Mouse (Mus musculus): ENCODE results near the gene Agk. TPM values are rescaled to one million over a fixed set of nuclear protein-coding genes. Genes with fewer than 3 reads are reported as not detected.

Agk gene
- total RNA-seq, 2 experiments from 2014 or later = 41.4 to 44.8 TPM

DNA sequence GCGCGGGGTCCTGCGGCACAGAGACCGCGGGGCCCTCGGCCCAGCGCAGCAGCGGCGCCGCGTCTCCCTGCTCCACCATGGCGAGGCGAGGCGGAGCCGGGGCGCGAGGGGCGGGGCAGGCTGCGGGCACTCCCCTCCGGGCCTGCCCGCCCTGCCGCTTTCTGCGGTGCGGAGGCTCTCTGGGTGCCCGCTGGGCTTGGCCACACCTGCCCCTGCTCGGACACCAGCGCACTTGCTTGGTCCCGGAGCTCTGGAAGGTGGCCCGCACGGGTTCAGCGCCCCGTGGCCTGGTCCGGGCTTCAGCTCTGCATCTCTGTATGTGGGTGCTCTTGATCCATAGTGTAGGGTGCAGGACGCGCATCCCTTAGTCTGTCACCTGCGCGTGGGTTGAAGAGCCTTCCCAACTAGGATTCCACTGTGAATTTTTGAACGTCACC lies 111.1 kb downstream of the Agk start, which contains the start of gene E330009J07Rik:
Gene E330009J07Rik (minus strand): TSS at position 89 of the 437 bp plus-strand sequence.
- intact Hi-C loops (cut with DNase I) = loop anchor here (2.0 kb wide), 1 partner anchor 35 kb away; the partner anchor contains the start of gene Ssbp1
- peak; percentile 86 to 88 for DNase-seq (ENCODE audit: low spot score in 2 of 2)

DNA sequence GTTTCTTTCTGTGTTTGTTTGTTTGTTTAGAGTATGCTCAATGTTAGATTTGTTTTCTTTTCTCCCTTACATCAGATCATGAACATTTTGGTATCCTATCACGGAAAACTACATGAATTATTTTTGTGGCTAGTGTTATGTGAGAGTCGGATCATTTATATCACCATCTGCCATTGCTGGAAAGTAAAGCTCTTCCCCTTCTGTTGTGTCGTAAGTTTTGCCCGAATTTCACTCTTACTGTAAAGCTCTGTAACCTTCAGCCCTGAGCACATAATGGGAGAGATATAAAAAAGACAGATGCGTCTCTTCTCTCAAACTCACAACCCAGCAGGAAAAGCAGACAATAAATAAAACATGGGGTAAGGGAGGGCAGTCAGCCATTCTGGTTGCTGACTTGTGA lies 114.0 kb downstream of the Agk start, which contains the start of gene Wee2:
Gene Wee2 (plus strand): TSS at position 153 of the 400 bp plus-strand sequence.
- DNase-seq (ENCODE audit: low spot score in 2 of 2) = no peak
- intact Hi-C loops (cut with DNase I) = no loop called here

DNA sequence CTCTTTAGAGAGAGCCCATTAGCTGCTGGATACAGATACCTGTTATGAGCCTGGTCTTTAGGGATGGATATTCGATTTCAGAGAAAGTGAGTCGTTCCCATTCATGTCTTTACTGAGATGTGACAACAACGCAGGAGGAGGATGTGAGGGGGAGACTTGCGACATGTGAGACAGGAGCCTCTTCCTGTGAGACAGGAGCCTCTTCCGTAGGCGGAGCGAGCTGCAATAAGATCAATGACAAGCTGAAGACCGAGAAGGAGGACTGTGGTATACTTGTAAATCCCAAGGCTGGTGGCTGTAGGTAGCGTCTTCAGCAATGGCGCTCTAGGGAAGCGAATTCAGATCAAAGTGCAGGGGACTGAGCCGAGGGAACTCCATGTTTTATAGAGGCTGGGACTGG lies 114.8 kb downstream of the Agk start:
- intact Hi-C loops (cut with DNase I) = no loop called here

DNA sequence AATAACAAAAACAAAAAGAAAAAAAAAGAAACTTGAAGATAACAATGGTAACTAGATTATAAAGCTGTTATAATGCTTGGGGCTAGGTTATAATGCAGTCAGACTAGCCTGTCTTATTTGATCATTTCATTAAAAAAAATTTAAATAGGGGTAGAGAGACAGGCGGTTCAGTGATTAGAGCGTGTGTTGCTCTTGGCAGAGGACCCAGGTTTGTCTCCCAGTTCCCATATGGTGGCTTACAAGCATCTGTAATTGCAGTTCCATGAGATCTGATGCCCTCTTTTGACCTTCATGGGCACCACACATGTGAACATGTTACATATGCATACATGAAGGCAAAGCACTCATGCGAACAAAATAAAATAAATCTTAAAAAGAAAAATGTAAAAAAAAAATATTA lies 116.3 kb downstream of the Agk start:
- intact Hi-C loops (cut with DNase I) = no loop called here
- DNase-seq (ENCODE audit: low spot score in 2 of 2) = no peak

More for the DNA sequence above, 114.8 kb downstream of the Agk start:
- no peak for DNase-seq (ENCODE audit: low spot score in 2 of 2)

DNA sequence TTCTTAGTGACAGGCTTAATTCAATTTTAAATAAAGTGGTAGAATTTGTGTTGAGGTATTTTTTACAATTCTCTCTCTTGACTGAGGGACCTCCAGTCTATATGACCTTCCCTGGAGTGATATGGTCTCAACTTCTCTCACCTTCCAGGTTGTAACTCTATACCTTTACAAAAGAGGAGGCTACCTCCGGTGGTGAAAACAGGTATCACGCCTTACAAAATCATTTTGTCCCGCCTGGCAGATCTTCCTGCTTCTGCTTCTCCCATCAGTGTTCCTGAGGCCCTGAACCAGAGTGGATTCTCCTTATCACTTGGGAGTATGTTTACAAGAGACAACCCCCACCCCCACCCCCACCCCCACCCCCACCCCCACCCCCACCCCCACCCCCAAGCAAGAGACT lies 116.8 kb downstream of the Agk start:
- intact Hi-C loops (cut with DNase I) = no loop called here
- no peak for DNase-seq (ENCODE audit: low spot score in 2 of 2)

DNA sequence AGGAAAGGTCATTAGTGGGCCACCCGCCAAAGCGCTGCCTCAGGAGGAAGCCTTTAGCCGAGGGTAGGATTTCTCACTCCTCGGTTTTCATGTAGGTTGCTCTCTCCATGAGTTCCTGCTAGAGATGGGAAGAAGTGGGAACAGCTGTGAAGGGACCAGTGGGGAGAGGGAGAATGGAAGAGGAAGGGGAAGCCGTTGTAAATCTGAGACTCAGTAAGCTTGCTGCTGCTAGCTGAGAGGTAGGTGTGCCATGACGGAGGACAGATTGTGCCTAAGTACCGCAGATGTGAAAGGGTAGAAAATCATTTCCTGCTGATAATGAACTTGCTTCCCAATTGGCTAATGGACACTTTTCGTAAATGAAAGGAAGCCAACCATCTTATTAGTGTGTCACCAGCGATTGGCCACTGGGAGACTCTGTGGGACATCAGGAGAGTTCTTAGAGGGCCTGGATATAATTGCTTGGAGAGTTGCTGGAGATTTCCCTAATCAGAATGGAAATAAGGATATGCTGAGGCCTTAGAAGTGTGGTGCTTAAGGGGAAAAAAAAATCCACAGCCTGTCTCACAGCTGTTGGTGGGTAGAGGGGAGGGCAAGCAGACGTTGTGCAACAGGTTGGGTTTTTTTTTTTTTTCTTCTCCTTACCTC lies 118.4 kb downstream of the Agk start:
- intact Hi-C loops (cut with DNase I) = no loop called here
- no peak for DNase-seq (ENCODE audit: low spot score in 2 of 2)

Other genes with a start within 250 kb of the Agk start
- gene E330009J07Rik, start 111.0 kb downstream of the Agk start, total RNA-seq (2021) = 10 to 100 TPM; 53.2 to 58.2 TPM
- gene Wee2, start 113.9 kb downstream of the Agk start, total RNA-seq (2021) = under 1 TPM in 1 of 2 experiments, not detected in 1; 0.18 TPM
- gene Ssbp1, start 146.2 kb downstream of the Agk start, total RNA-seq (2021) = 10 to 100 TPM; 25.9 to 36.0 TPM
- under 1 TPM; 0.39 TPM for gene Tas2r137, start 166.1 kb downstream of the Agk start, total RNA-seq (2021)
- not detected for gene Tas2r108, start 168.4 kb downstream of the Agk start, total RNA-seq (2021)
- not detected for gene Prss37, start 194.3 kb downstream of the Agk start, total RNA-seq (2021)
- not detected for gene Olfr461, start 229.9 kb downstream of the Agk start, total RNA-seq (2021)
- gene Olfr460, start 244.3 kb downstream of the Agk start, total RNA-seq (2021) = not detected

All from left cerebral cortex, postnatal 36 days (tissue).